Mouse (Mus musculus) kidney, postnatal 0 days (tissue): ENCODE measurements around the gene Drg1. TPM values are rescaled to one million over a fixed set of nuclear protein-coding genes. Genes with fewer than 3 reads are reported as not detected.
"Not testable (repeated sequence)": the region's sequence is repeated elsewhere in the genome, so short reads cannot be mapped to it uniquely, and the experiment has no call there.

ENCODE experiments used
- ATAC-seq: fragments of 200-750 bp; cut with Nextera tagmentation; replicated peaks from 2 replicates; pipeline ENCODE4 v1.8.0; 2017; ENCODE audit warnings: low read depth, moderate number of reproducible peaks, moderate TSS enrichment, moderate library complexity; ENCODE audit not compliant: low FRiP score
- DNase-seq: peaks from one replicate; pipeline ENCODE4 v3.0.0-alpha.2; 2016; ENCODE audit warnings: low spot score
- H3K27ac ChIP-seq: fragments of 300-500 bp; sonication (generic); 2 replicates; pipeline ENCODE4 v1.5.1; 2014; ENCODE audit warnings: mild to moderate bottlenecking
- H3K27me3 ChIP-seq: fragments of 300-500 bp; sonication (generic); 2 replicates; pipeline ENCODE4 v1.6.1; 2014; ENCODE audit warnings: low read length, mixed read lengths; ENCODE audit not compliant: insufficient read depth
- H3K36me3 ChIP-seq: fragments of 300-500 bp; sonication (generic); 2 replicates; pipeline ENCODE4 v1.6.1; 2014; ENCODE audit warnings: low read length, mixed read lengths; ENCODE audit not compliant: insufficient read depth
- H3K4me1 ChIP-seq: fragments of 300-500 bp; sonication (generic); replicated peaks from 2 replicates; pipeline ENCODE4 v1.6.1; 2014; ENCODE audit warnings: antibody characterized with exemption, low read length, mixed read lengths; ENCODE audit not compliant: insufficient read depth
- H3K4me2 ChIP-seq: fragments of 300-500 bp; sonication (generic); 2 replicates; pipeline ENCODE4 v1.6.1; 2014; ENCODE audit warnings: mild to moderate bottlenecking, low read length, moderate library complexity, mixed read lengths
- H3K4me3 ChIP-seq: fragments of 300-500 bp; sonication (generic); replicated peaks from 2 replicates; pipeline ENCODE4 v1.5.1; 2014; ENCODE audit warnings: low read depth, low read length
- H3K9ac ChIP-seq: fragments of 300-500 bp; sonication (generic); 2 replicates; pipeline ENCODE4 v1.6.1; 2014; ENCODE audit warnings: low read depth, low read length
- H3K9me3 ChIP-seq: fragments of 300-500 bp; sonication (generic); replicated peaks from 2 replicates; pipeline ENCODE4 v1.6.1; 2016; ENCODE audit warnings: low read length, inconsistent platforms, mixed read lengths
- CTCF ChIP-seq: IDR thresholded peaks from 2 replicates; pipeline ENCODE4 v1.5.1; 2016; ENCODE audit warnings: antibody characterized with exemption, low read depth, mild to moderate bottlenecking, moderate library complexity
- WGBS: fragments of 180-500 bp; shearing (Covaris S2); extraction: QIAGEN DNeasy Blood & Tissue Kit; methylation state at CpG from one replicate; pipeline ENCODE4 v1.1.7; 2014; 5-methylcytosine and 5-hydroxymethylcytosine counted together
- polyA plus RNA-seq: library from polyadenylated mRNA; unstranded; fragments of >200 nt; fragmentation: Nextera tagmentation; extraction: Ambion mirVana; gene quantifications from 2 replicates; pipeline ENCODE4 v1.2.1, GENCODE M21; 2015

The Drg1 gene
- polyA plus RNA-seq, 1 experiment from 2014 or later: 176 TPM

DNA sequence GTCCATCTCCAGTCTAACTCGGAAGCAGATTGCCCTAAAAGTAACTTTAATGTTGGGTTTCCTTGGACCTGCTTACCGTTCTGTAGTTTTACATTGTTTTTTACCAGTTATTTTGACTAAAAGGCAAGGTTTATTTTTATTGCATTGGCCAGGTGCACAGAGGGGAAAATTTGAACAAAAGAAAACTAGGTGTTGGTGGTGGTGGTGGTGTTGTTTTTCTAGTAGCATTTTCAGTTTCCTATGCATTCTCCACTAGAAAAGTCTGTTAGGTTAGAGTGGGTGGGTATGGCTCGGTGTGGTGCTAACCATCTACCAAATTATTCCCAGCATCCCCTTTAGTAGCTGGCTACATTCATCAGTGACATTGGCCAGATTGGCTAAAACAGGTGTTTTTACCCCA lies 59.4 kb downstream of the Drg1 start:
- Histone ChIP-seq H3K9me3 (no peaks in the 10 kb centered on the region), H3K9ac (no peak overlapping the region), H3K27ac (no peak overlapping the region), H3K4me1 (no peaks in the 10 kb centered on the region), H3K27me3 (no peaks in the 10 kb centered on the region), H3K36me3 (peaks cover 27% of the 10 kb centered on the region; the same call in 1 of the 2 replicates), H3K4me3 (no peak overlapping the region), H3K4me2 (no peak overlapping the region)
- no peak for DNase-seq
- WGBS: 96% methylated on average over 3 of the region's 3 CpGs
- no peak for ATAC-seq
- TF ChIP-seq CTCF: no peak

GRCm38 (mm10) chr11:3205207-3205606 lies 61.0 kb downstream of the Drg1 start:
- ATAC-seq: no peak
- DNase-seq: no peak
- no peak for TF ChIP-seq CTCF
- Histone ChIP-seq H3K9ac (no peak overlapping the region), H3K4me2 (no peak overlapping the region), H3K36me3 (0 out of 2 replicates have a peak, but pooled peaks cover 22% of the 10 kb centered on the region), H3K4me3 (no peak overlapping the region), H3K4me1 (no peaks in the 10 kb centered on the region), H3K27me3 (no peaks in the 10 kb centered on the region), H3K27ac (no peak overlapping the region), H3K9me3 (no peaks in the 10 kb centered on the region)
- WGBS: 97% methylated on average over 3 of the region's 3 CpGs

DNA sequence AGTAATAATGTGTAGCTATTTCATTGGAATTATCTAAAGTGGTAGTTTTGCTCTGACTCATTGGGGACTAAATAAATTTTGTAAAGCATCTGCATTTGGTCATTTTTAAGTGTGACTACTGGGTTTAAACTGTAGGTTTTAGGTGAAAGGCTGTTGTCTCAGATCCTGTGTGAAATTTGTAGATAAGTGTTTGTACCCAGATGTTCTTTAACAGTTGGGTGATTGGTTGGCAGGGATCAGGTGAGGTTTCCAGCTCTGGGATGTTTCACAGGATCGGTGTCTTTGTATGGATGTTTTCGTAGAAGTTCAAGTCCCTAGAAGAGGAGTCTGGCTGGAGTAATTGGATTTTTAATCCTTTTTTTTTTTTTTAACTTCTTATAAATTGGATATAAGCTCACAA lies 62.4 kb downstream of the Drg1 start:
- H3K9me3 ChIP-seq: no peaks in the 10 kb centered on the region
- DNase-seq: no peak
- TF ChIP-seq CTCF: no peak
- peak overlapping the region; percentile 36; the same call in 1 of the 2 replicates for H3K4me2 ChIP-seq
- 0 out of 2 replicates have a peak, but pooled peaks cover 16% of the 10 kb centered on the region for H3K36me3 ChIP-seq
- H3K4me1 ChIP-seq: no peaks in the 10 kb centered on the region
- H3K27me3 ChIP-seq: no peaks in the 10 kb centered on the region
- no peak for ATAC-seq
- no peak overlapping the region for H3K4me3 ChIP-seq
- 79% methylated on average over 2 of the region's 2 CpGs for WGBS
- H3K9ac ChIP-seq: no peak overlapping the region
- H3K27ac ChIP-seq: no peak overlapping the region

- peak overlapping the region; percentile 58 for H3K27ac ChIP-seq
- DNase-seq (peak; percentile 71), ATAC-seq (peak; percentile 59)
- 0% methylated on average over 39 of the region's 57 CpGs for WGBS
- H3K9ac ChIP-seq: peak overlapping the region; percentile 52
- H3K9me3 ChIP-seq: no peaks in the 10 kb centered on the region
- peak overlapping the region; percentile 36 for H3K4me2 ChIP-seq
- no peak for TF ChIP-seq CTCF
- H3K4me3 ChIP-seq: peak overlapping the region; percentile 37
- 0 out of 2 replicates have a peak, but pooled peaks cover 16% of the 10 kb centered on the region for H3K36me3 ChIP-seq
- no peaks in the 10 kb centered on the region for H3K4me1 ChIP-seq
- H3K27me3 ChIP-seq: no peaks in the 10 kb centered on the region
These were observed 63.3 kb downstream of the Drg1 start for GRCm38 (mm10) chr11:3202781-3203441.

DNA sequence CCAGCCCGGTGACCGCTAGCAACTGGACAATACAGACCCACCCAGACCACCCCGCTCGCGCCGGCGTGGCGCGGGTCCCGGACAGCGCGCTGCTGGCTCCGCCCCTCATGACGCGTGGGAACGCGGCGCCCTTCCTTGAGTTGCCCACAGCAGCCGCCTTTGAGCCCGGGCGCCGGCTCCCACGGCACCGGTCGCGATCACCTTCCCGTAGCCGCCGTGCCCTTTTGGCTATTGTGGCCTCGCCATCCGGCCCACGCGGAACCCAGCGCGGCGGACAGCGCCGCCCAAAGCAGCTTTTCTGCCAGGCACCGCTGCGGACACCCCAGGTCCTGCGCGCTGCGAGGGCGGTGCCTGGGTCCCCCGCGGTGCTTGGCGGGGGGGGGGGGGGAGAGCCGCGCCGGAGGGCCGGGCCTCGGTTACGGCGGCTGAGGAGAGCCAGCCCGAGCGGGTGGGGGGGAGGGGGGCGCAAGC lies 63.9 kb downstream of the Drg1 start, which contains the start of gene Eif4enif1:
Gene Eif4enif1 (plus strand): TSS at position 162 of the 471 bp plus-strand sequence.
- Histone ChIP-seq H3K4me2 (peak within 1 kb of the TSS; percentile 36), H3K4me1 (no peaks in the 10 kb centered on the region), H3K27ac (peak within 1 kb of the TSS; percentile 58), H3K27me3 (no peaks in the 10 kb centered on the region), H3K4me3 (peak within 1 kb of the TSS; percentile 37), H3K9me3 (no peaks in the 10 kb centered on the region), H3K9ac (peak within 1 kb of the TSS; percentile 52), H3K36me3 (0 out of 2 replicates have a peak, but pooled peaks cover 14% of the 10 kb centered on the region)
- 2% methylated on average over 46 of the region's 57 CpGs for WGBS
- TF ChIP-seq CTCF: no peak
- ATAC-seq (peak; percentile 83), DNase-seq (peak; percentile 92)

GRCm38 (mm10) chr11:3201326-3202230 lies 64.6 kb downstream of the Drg1 start:
- Histone ChIP-seq H3K9me3 (no peaks in the 10 kb centered on the region), H3K4me2 (peak overlapping the region; percentile 16), H3K27me3 (no peaks in the 10 kb centered on the region), H3K4me3 (peak overlapping the region; percentile 37), H3K36me3 (0 out of 2 replicates have a peak, but pooled peaks cover 7% of the 10 kb centered on the region), H3K27ac (no peak overlapping the region; the same call in 1 of the 2 replicates), H3K4me1 (no peaks in the 10 kb centered on the region), H3K9ac (peak overlapping the region; percentile 52; the same call in 1 of the 2 replicates)
- WGBS: 7% methylated on average over 16 of the region's 16 CpGs
- DNase-seq: peak; percentile 8
- ATAC-seq: no peak
- TF ChIP-seq CTCF: no peak

- H3K9me3 ChIP-seq, H3K36me3 ChIP-seq, H3K27me3 ChIP-seq, H3K4me1 ChIP-seq, ATAC-seq, H3K9ac ChIP-seq, H3K4me3 ChIP-seq, DNase-seq, H3K4me2 ChIP-seq, H3K27ac ChIP-seq: not testable (repeated sequence)
- 91% methylated on average over 6 of the region's 7 CpGs for WGBS
These were observed 65.6 kb downstream of the Drg1 start for GRCm38 (mm10) chr11:3200636-3201035.
